Mouse (Mus musculus): Measurements from ENCODE around the gene Slc36a2. TPM values are rescaled to one million over a fixed set of nuclear protein-coding genes. Genes with fewer than 3 reads are reported as not detected.
A peak's percentile ranks its signal among the peaks of the same experiment; 100 is the strongest.

Gene Slc36a2
- 2.9 and 3.6 TPM in 2 replicates for polyA plus RNA-seq (2012; rRNA removed)

GRCm38 (mm10) chr11:55184733-55185291, at the start of gene Slc36a2:
TSS of gene Slc36a2 (minus strand) at chr11:55185077.
- DNase-seq (ENCODE audit: low read depth, low spot score): no peak
- WGBS: 18% methylated on average over 10 of the region's 10 CpGs

- 81% methylated on average over 7 of the region's 7 CpGs for WGBS
- no peak for DNase-seq (ENCODE audit: low read depth, low spot score)
Observed at GRCm38 (mm10) chr11:55234288-55234687, 49.4 kb upstream of the Slc36a2 start.

GRCm38 (mm10) chr11:55231034-55231433, 46.2 kb upstream of the Slc36a2 start:
- no peak for DNase-seq (ENCODE audit: low read depth, low spot score)
- 86% methylated on average over 6 of the region's 6 CpGs for WGBS

GRCm38 (mm10) chr11:55221306-55221705, 36.4 kb upstream of the Slc36a2 start:
- WGBS: 90% methylated on average over 7 of the region's 7 CpGs
- no peak for DNase-seq (ENCODE audit: low read depth, low spot score)

- WGBS: 83% methylated on average over 3 of the region's 3 CpGs
- no peak for DNase-seq (ENCODE audit: low read depth, low spot score)
Observed at GRCm38 (mm10) chr11:55218473-55218872, 33.6 kb upstream of the Slc36a2 start.

GRCm38 (mm10) chr11:55217880-55218279, 33.0 kb upstream of the Slc36a2 start:
- 90% methylated on average over 7 of the region's 7 CpGs for WGBS
- no peak for DNase-seq (ENCODE audit: low read depth, low spot score)

- no peak for DNase-seq (ENCODE audit: low read depth, low spot score)
- WGBS: 70% methylated on average over 4 of the region's 4 CpGs
Observed at GRCm38 (mm10) chr11:55217418-55217817, 32.5 kb upstream of the Slc36a2 start.

- no peak for DNase-seq (ENCODE audit: low read depth, low spot score)
- WGBS: 75% methylated on average over 13 of the region's 13 CpGs
Observed at GRCm38 (mm10) chr11:55216830-55217229, 32.0 kb upstream of the Slc36a2 start.

GRCm38 (mm10) chr11:55216061-55216460, 31.2 kb upstream of the Slc36a2 start:
- DNase-seq (ENCODE audit: low read depth, low spot score): no peak
- WGBS: 73% methylated on average over 4 of the region's 4 CpGs

GRCm38 (mm10) chr11:55214978-55215377, 30.1 kb upstream of the Slc36a2 start:
- WGBS: 70% methylated on average over 3 of the region's 3 CpGs
- DNase-seq (ENCODE audit: low read depth, low spot score): no peak

GRCm38 (mm10) chr11:55214161-55214560, 29.3 kb upstream of the Slc36a2 start:
- 75% methylated on average over 5 of the region's 5 CpGs for WGBS
- no peak for DNase-seq (ENCODE audit: low read depth, low spot score)

- 42% methylated on average over 4 of the region's 4 CpGs for WGBS
- no peak for DNase-seq (ENCODE audit: low read depth, low spot score)
Observed at GRCm38 (mm10) chr11:55213518-55213917, 28.6 kb upstream of the Slc36a2 start.

GRCm38 (mm10) chr11:55209626-55210353, 24.9 kb upstream of the Slc36a2 start:
- WGBS: 34% methylated on average over 6 of the region's 6 CpGs
- DNase-seq (ENCODE audit: low read depth, low spot score): no peak

GRCm38 (mm10) chr11:55209032-55209431, 24.2 kb upstream of the Slc36a2 start:
- DNase-seq (ENCODE audit: low read depth, low spot score): no peak
- 45% methylated on average over 2 of the region's 2 CpGs for WGBS

GRCm38 (mm10) chr11:55208001-55208690, 23.3 kb upstream of the Slc36a2 start:
- 29% methylated on average over 6 of the region's 6 CpGs for WGBS
- no peak for DNase-seq (ENCODE audit: low read depth, low spot score)

GRCm38 (mm10) chr11:55204602-55205001, 19.7 kb upstream of the Slc36a2 start:
- no peak for DNase-seq (ENCODE audit: low read depth, low spot score)

GRCm38 (mm10) chr11:55204159-55204596, 19.3 kb upstream of the Slc36a2 start, which contains the start of gene Slc36a1:
TSS of gene Slc36a1 (plus strand) at chr11:55204350.
- under 1% methylated on average over 31 of the region's 31 CpGs for WGBS

More at GRCm38 (mm10) chr11:55204602-55205001, 19.7 kb upstream of the Slc36a2 start:
- under 1% methylated on average over 17 of the region's 17 CpGs for WGBS

GRCm38 (mm10) chr11:55197740-55198510, 13.0 kb upstream of the Slc36a2 start:
- WGBS: 64% methylated on average over 8 of the region's 8 CpGs

More at GRCm38 (mm10) chr11:55204159-55204596, 19.3 kb upstream of the Slc36a2 start, which contains the start of gene Slc36a1:
- peak; percentile 76 for DNase-seq (ENCODE audit: low read depth, low spot score)

GRCm38 (mm10) chr11:55197086-55197485, 12.2 kb upstream of the Slc36a2 start:
- 31% methylated on average over 6 of the region's 6 CpGs for WGBS
- DNase-seq (ENCODE audit: low read depth, low spot score): no peak

More at GRCm38 (mm10) chr11:55197740-55198510, 13.0 kb upstream of the Slc36a2 start:
- DNase-seq (ENCODE audit: low read depth, low spot score): no peak

- 74% methylated on average over 3 of the region's 3 CpGs for WGBS
- DNase-seq (ENCODE audit: low read depth, low spot score): no peak
Observed at GRCm38 (mm10) chr11:55190216-55190615, 5.3 kb upstream of the Slc36a2 start.
